Mouse (Mus musculus) heart, postnatal 0 days (tissue): ENCODE measurements at regions not wholly inside any gene's neighbourhood (a gene's known extent, or its start where the extent isn't known, plus 50 kb on each side); places are given as distances from the start of the nearest gene placed in this dataset.

Experiments used
- ATAC-seq: fragments of 200-750 bp; cut with Nextera tagmentation; 2 replicates; pipeline ENCODE4 v1.8.0; 2017; ENCODE audit warnings: low read depth, moderate number of reproducible peaks, moderate library complexity; ENCODE audit not compliant: insufficient read depth
- DNase-seq: peaks from one replicate; pipeline ENCODE4 v3.0.0-alpha.2; 2016; ENCODE audit warnings: low spot score
- H3K27ac ChIP-seq: fragments of 300-500 bp; sonication (generic); 2 replicates; pipeline ENCODE4 v1.5.1; 2014; ENCODE audit warnings: low read depth, mild to moderate bottlenecking
- H3K27me3 ChIP-seq: fragments of 300-500 bp; sonication (generic); 2 replicates; pipeline ENCODE4 v1.6.1; 2014; ENCODE audit warnings: low read length, mixed read lengths; ENCODE audit not compliant: control insufficient read depth, insufficient read depth
- H3K36me3 ChIP-seq: fragments of 300-500 bp; sonication (generic); replicated peaks from 2 replicates; pipeline ENCODE4 v1.6.1; 2014; ENCODE audit warnings: low read length, mixed read lengths; ENCODE audit not compliant: control insufficient read depth, insufficient read depth
- H3K4me1 ChIP-seq: fragments of 300-500 bp; sonication (generic); 2 replicates; pipeline ENCODE4 v1.6.1; 2014; ENCODE audit warnings: antibody characterized with exemption; ENCODE audit not compliant: control insufficient read depth, insufficient read depth
- H3K4me2 ChIP-seq: fragments of 300-500 bp; sonication (generic); 2 replicates; pipeline ENCODE4 v1.6.1; 2014; ENCODE audit warnings: low read depth, mild to moderate bottlenecking, low read length, moderate library complexity
- H3K4me3 ChIP-seq: fragments of 300-500 bp; sonication (generic); 2 replicates; pipeline ENCODE4 v1.5.1; 2014; ENCODE audit warnings: low read depth, low read length
- H3K9ac ChIP-seq: fragments of 300-500 bp; sonication (generic); replicated peaks from 2 replicates; pipeline ENCODE4 v1.6.1; 2014; ENCODE audit warnings: low read depth, low read length, mixed read lengths
- H3K9me3 ChIP-seq: fragments of 300-500 bp; sonication (generic); replicated peaks from 2 replicates; pipeline ENCODE4 v1.6.1; 2016; ENCODE audit warnings: low read length; ENCODE audit not compliant: control insufficient read depth
- CTCF ChIP-seq: IDR thresholded peaks from 2 replicates; pipeline ENCODE4 v1.5.1; 2016; ENCODE audit warnings: antibody characterized with exemption, control low read depth, low read depth
- EP300 ChIP-seq: IDR thresholded peaks from 2 replicates; pipeline ENCODE4 v1.6.1; 2016; ENCODE audit warnings: antibody characterized with exemption, low read depth
- WGBS: fragments of 180-500 bp; shearing (Covaris S2); extraction: QIAGEN DNeasy Blood & Tissue Kit; methylation state at CpG from one replicate; pipeline ENCODE4 v1.1.7; 2014; 5-methylcytosine and 5-hydroxymethylcytosine counted together

- no peak overlapping the region for H3K27ac ChIP-seq
- H3K4me3 ChIP-seq: no peak overlapping the region
- ATAC-seq (no peak), DNase-seq (no peak)
- no peaks in the 10 kb centered on the region for H3K36me3 ChIP-seq
- no peaks in the 10 kb centered on the region for H3K9me3 ChIP-seq
- TF ChIP-seq EP300: no peak
- no peak for TF ChIP-seq CTCF
- H3K4me1 ChIP-seq: peaks cover 16% of the 10 kb centered on the region
- 85% methylated on average over 11 of the region's 11 CpGs for WGBS
- H3K27me3 ChIP-seq: peaks cover 11% of the 10 kb centered on the region; the same call in 1 of the 2 replicates
- no peak overlapping the region for H3K4me2 ChIP-seq
- no peak overlapping the region for H3K9ac ChIP-seq
These were observed 59.0 kb upstream of the Nkx1-1 start for GRCm38 (mm10) chr5:33492604-33493315.

GRCm38 (mm10) chr5:33489286-33489685 lies 55.5 kb upstream of the Nkx1-1 start:
- TF ChIP-seq EP300 (no peak), CTCF (no peak)
- DNase-seq (no peak), ATAC-seq (no peak)
- peaks cover 25% of the 10 kb centered on the region for H3K4me1 ChIP-seq
- no peak overlapping the region for H3K4me2 ChIP-seq
- no peaks in the 10 kb centered on the region for H3K36me3 ChIP-seq
- H3K9ac ChIP-seq: no peak overlapping the region
- no peak overlapping the region for H3K27ac ChIP-seq
- H3K9me3 ChIP-seq: no peaks in the 10 kb centered on the region
- H3K27me3 ChIP-seq: 0 out of 2 replicates have a peak, but pooled peaks cover 4% of the 10 kb centered on the region
- no peak overlapping the region for H3K4me3 ChIP-seq
- 64% methylated on average over 6 of the region's 6 CpGs for WGBS

GRCm38 (mm10) chr5:33488152-33488561 lies 54.4 kb upstream of the Nkx1-1 start:
- H3K4me1 ChIP-seq: peaks cover 25% of the 10 kb centered on the region
- 0 out of 2 replicates have a peak overlapping the region, but pooled peaks have one; percentile 11 for H3K9ac ChIP-seq
- peak; percentile 70 for DNase-seq
- 0 out of 2 replicates have a peak, but pooled peaks cover 4% of the 10 kb centered on the region for H3K27me3 ChIP-seq
- H3K36me3 ChIP-seq: no peaks in the 10 kb centered on the region
- peak overlapping the region; percentile 68 for H3K27ac ChIP-seq
- 12% methylated on average over 9 of the region's 9 CpGs for WGBS
- ATAC-seq: peak; percentile 81
- H3K9me3 ChIP-seq: no peaks in the 10 kb centered on the region
- H3K4me3 ChIP-seq: no peak overlapping the region
- H3K4me2 ChIP-seq: no peak overlapping the region; the same call in 1 of the 2 replicates
- TF ChIP-seq EP300 (no peak), CTCF (no peak)

GRCm38 (mm10) chr5:33485765-33486164 lies 52.0 kb upstream of the Nkx1-1 start:
- Histone ChIP-seq H3K36me3 (no peaks in the 10 kb centered on the region), H3K27ac (no peak overlapping the region), H3K4me3 (no peak overlapping the region), H3K4me1 (peaks cover 25% of the 10 kb centered on the region), H3K9ac (no peak overlapping the region), H3K27me3 (0 out of 2 replicates have a peak, but pooled peaks cover 4% of the 10 kb centered on the region), H3K9me3 (no peaks in the 10 kb centered on the region), H3K4me2 (no peak overlapping the region)
- peak; percentile 26; the same call in 1 of the 2 replicates for ATAC-seq
- TF ChIP-seq EP300: no peak
- TF ChIP-seq CTCF: no peak
- WGBS: 27% methylated on average over 15 of the region's 15 CpGs
- peak; percentile 19 for DNase-seq
